Mouse (Mus musculus): ENCODE data around the gene Kif5a.

DNA sequence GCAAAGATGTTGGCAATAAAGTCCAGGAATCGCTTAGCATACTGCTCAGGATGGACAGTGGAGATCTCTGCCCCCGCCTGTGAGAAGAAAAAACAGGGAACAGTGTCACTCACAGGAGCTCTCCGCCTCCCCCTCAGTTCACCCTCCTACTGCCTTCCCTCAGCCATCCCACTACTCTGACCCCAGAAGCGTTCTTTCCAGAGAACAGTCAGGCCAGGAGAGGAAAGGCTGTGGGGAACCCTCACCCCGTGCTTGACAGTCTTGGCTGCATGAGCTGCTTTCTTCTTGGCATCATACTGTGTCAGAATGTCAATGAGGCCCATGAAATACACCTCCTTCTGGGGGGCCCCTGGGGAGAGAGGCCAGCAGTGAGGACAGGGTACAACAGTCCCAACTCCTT, 64.1 kb downstream of the Kif5a start:
- TF ChIP-seq HCFC1 (IDR thresholded peaks at IDR 0.05; ENCODE audit: borderline replicate concordance, insufficient read depth, low read length) (no peak), ZC3H11A (IDR thresholded peaks at IDR 0.05; ENCODE audit: borderline replicate concordance, low read depth, low read length) (no peak)

All from ES-E14 (cell line).